8 mouse cellular contexts compared by ENCODE assay signal in the genomic region with DNA sequence AGATGAGACGGTGACA. TPM values are rescaled to one million over a fixed set of nuclear protein-coding genes. Genes with fewer than 3 reads are reported as not detected.
DNase-seq lines count a peak whose midpoint lies in the region; ATAC-seq and TF ChIP-seq lines count a peak whose summit lies in the region.

Gene Dact3, plus strand, starts transcription at position 8 of the 16 bp plus-strand sequence.

- no peak for TF ChIP-seq EP300 in CH12.LX (IDR thresholded peaks at IDR 0.05; ENCODE audit: low read length)

- H3K4me1 ChIP-seq in CH12.LX (ENCODE audit: control insufficient read depth in 1 of 2, insufficient read depth in 2 of 2), result peaks cover 6 to 34% of the 10 kb centered on the region in 2 experiments
- peaks cover 9 to 24% of the 10 kb centered on the region in 2 experiments for H3K4me1 ChIP-seq in heart, embryonic 14.5 days (ENCODE audit: control insufficient read depth in 2 of 2, insufficient read depth in 2 of 2, low read length in 2 of 2)
- H3K4me1 ChIP-seq in small intestine, adult 2 months (ENCODE audit: control insufficient read depth, insufficient read depth, insufficient read length, low read length), result peaks cover 3% of the 10 kb centered on the region

- in situ Hi-C loops in CH12.LX (cut with MboI; ENCODE audit: low pct_ligation_motif_present, low pct_unique_long_range_greater_than_20kb, low sequenced_read_pairs), result no loop called here

- TF ChIP-seq POLR2A in CH12.LX (IDR thresholded peaks at IDR 0.05; ENCODE audit: low read depth, low read length), result no peak
- no peak for TF ChIP-seq POLR2A in small intestine, adult 2 months (IDR thresholded peaks at IDR 0.05; ENCODE audit: low read depth, low read length)

- no peak for TF ChIP-seq RAD21 in CH12.LX (IDR thresholded peaks at IDR 0.05; ENCODE audit: low read depth, low read length)

- no peak for ATAC-seq in heart, embryonic 14.5 days (ENCODE audit: insufficient number of reproducible peaks, insufficient read depth, low FRiP score, low read depth)
- ATAC-seq in frontal cortex, adult (ENCODE audit: low TSS enrichment), result no peak

- H3K4me3 ChIP-seq in CH12.LX (replicated peaks in 1 of 3; ENCODE audit: low read depth in 2 of 3, low read length in 2 of 3, poor library complexity in 1 of 3), result peak within 1 kb of the TSS; percentile 55 to 72 (median 70)
- peak within 1 kb of the TSS; percentile 86 for H3K4me3 ChIP-seq in heart, embryonic 14.5 days (ENCODE audit: control insufficient read depth in 1 of 2, insufficient read depth in 1 of 2, low read depth in 1 of 2, low read length in 2 of 2)
- H3K4me3 ChIP-seq in small intestine, adult 2 months (ENCODE audit: low read depth, low read length), result peak within 1 kb of the TSS; percentile 73

- dilution Hi-C loops in CH12.LX (cut with MboI; ENCODE audit: extremely low pct_ligation_motif_present, extremely low pct_unique_long_range_greater_than_20kb, low sequenced_read_pairs), result no loop called here

- H3K79me2 ChIP-seq in CH12.LX (replicated peaks; ENCODE audit: control insufficient read depth, extremely low read depth, insufficient read depth, poor library complexity, severe bottlenecking), result no peaks in the 10 kb centered on the region

- WGBS in heart, embryonic 14.5 days, result 0% methylated on average over 1 of the region's 1 CpGs
- 0% methylated on average over 1 of the region's 1 CpGs for WGBS in small intestine, adult 2 months

- no peaks in the 10 kb centered on the region for H3K9me3 ChIP-seq in CH12.LX (replicated peaks; ENCODE audit: low read length)
- no peaks in the 10 kb centered on the region for H3K9me3 ChIP-seq in heart, embryonic 14.5 days (ENCODE audit: control insufficient read depth, low read length)

- no peak for DNase-seq in frontal cortex, adult 2 months (ENCODE audit: extremely low spot score in 1 of 2, low spot score in 1 of 2)
- DNase-seq in frontal cortex, postnatal 36 days (ENCODE audit: low spot score in 2 of 2), result no peak
- DNase-seq in CH12.LX (ENCODE audit: extremely low read depth), result no peak
- DNase-seq in left cerebral cortex, postnatal 36 days (ENCODE audit: low spot score in 2 of 2), result no peak
- DNase-seq in retina, postnatal 1 day, result no peak

- H3K36me3 ChIP-seq in CH12.LX (replicated peaks in 1 of 2; ENCODE audit: control insufficient read depth in 1 of 2, insufficient read depth in 1 of 2, low read length in 1 of 2), result peaks cover 12 to 42% of the 10 kb centered on the region in 2 experiments
- H3K36me3 ChIP-seq in heart, embryonic 14.5 days (ENCODE audit: control insufficient read depth, insufficient read depth, low read length), result peaks cover 28% of the 10 kb centered on the region
- peaks cover 5% of the 10 kb centered on the region; the same call in 1 of the 2 replicates for H3K36me3 ChIP-seq in small intestine, adult 2 months (ENCODE audit: control insufficient read depth, insufficient read depth, low read length)

- no peaks in the 10 kb centered on the region for H3K27me3 ChIP-seq in CH12.LX (replicated peaks)
- no peaks in the 10 kb centered on the region for H3K27me3 ChIP-seq in heart, embryonic 14.5 days (ENCODE audit: control insufficient read depth, insufficient read depth, low read length)
- 0 out of 2 replicates have a peak, but pooled peaks cover 3% of the 10 kb centered on the region for H3K27me3 ChIP-seq in small intestine, adult 2 months (ENCODE audit: control insufficient read depth, insufficient read depth, low read length)

- intact Hi-C loops in left cerebral cortex, postnatal 36 days (cut with DNase I), result loop anchor here (2.0 kb wide), 1 partner anchor 16 kb away; the partner anchor contains the start of gene Gng8

- H3K27ac ChIP-seq in CH12.LX (ENCODE audit: insufficient read depth, low read depth), result peak within 1 kb of the TSS; percentile 43; the same call in 1 of the 2 replicates
- peak within 1 kb of the TSS; percentile 91 to 92 for H3K27ac ChIP-seq in heart, embryonic 14.5 days (replicated peaks in 1 of 2; ENCODE audit: control insufficient read depth in 1 of 2, insufficient read depth in 1 of 2, low read depth in 2 of 2, low read length in 2 of 2)
- H3K27ac ChIP-seq in small intestine, adult 2 months (ENCODE audit: insufficient read depth, low read depth, low read length), result peak within 1 kb of the TSS; percentile 65

- no peak for TF ChIP-seq CTCF in CH12.LX (conservative IDR thresholded peaks at IDR 0.05 in 1 of 2, IDR thresholded peaks at IDR 0.05 in 1 of 2; ENCODE audit: low read depth in 2 of 2, low read length in 2 of 2)
- no peak for TF ChIP-seq CTCF in small intestine, adult 2 months (IDR thresholded peaks at IDR 0.05; ENCODE audit: extremely low read depth, insufficient read length, insufficient replicate concordance, low read depth, low read length)

- peak within 1 kb of the TSS; percentile 83 for H3K4me2 ChIP-seq in CH12.LX (ENCODE audit: insufficient read depth, low read depth, poor library complexity, severe bottlenecking)
- H3K4me2 ChIP-seq in heart, embryonic 14.5 days (ENCODE audit: low read length), result peak within 1 kb of the TSS; percentile 84

- peak within 1 kb of the TSS; percentile 81 for H3K9ac ChIP-seq in CH12.LX (ENCODE audit: insufficient read depth, low read depth)
- peak within 1 kb of the TSS; percentile 97 for H3K9ac ChIP-seq in heart, embryonic 14.5 days (ENCODE audit: low read length)

TF ChIP-seq in CH12.LX, 34 proteins besides CTCF, POLR2A, EP300 and RAD21:
- TF ChIP-seq JUND (conservative IDR thresholded peaks at IDR 0.05; ENCODE audit: low read depth, low read length) (no peak), HCFC1 (IDR thresholded peaks at IDR 0.05; ENCODE audit: low read depth, low read length) (no peak), ETS1 (conservative IDR thresholded peaks at IDR 0.05; ENCODE audit: low read depth, low read length) (no peak), MYC (IDR thresholded peaks at IDR 0.05; ENCODE audit: low read depth, low read length) (no peak), KAT2A (IDR thresholded peaks at IDR 0.05; ENCODE audit: insufficient replicate concordance, low read length) (no peak), BHLHE40 (IDR thresholded peaks at IDR 0.05; ENCODE audit: low read depth, low read length) (no peak), RCOR1 (conservative IDR thresholded peaks at IDR 0.05; ENCODE audit: low read depth, low read length) (no peak), IRF4 (IDR thresholded peaks at IDR 0.05; ENCODE audit: low read depth, low read length) (no peak), TBP (conservative IDR thresholded peaks at IDR 0.05; ENCODE audit: low read depth, low read length) (no peak), ELF1 (IDR thresholded peaks at IDR 0.05; ENCODE audit: low read depth, low read length) (no peak), MEF2A (IDR thresholded peaks at IDR 0.05; ENCODE audit: borderline replicate concordance, low read depth, low read length) (no peak), CHD1 (IDR thresholded peaks at IDR 0.05; ENCODE audit: low read depth, low read length) (no peak), E2F4 (IDR thresholded peaks at IDR 0.05; ENCODE audit: insufficient replicate concordance, low read depth, low read length) (no peak), MAZ (IDR thresholded peaks at IDR 0.05; ENCODE audit: low read depth, low read length) (no peak), PAX5 (IDR thresholded peaks at IDR 0.05; ENCODE audit: low read length) (no peak), CHD2 (IDR thresholded peaks at IDR 0.05; ENCODE audit: low read length) (no peak), POLR2AphosphoS2 (IDR thresholded peaks at IDR 0.05; ENCODE audit: low read depth, low read length) (no peak), MAX (IDR thresholded peaks at IDR 0.05; ENCODE audit: low read length) (no peak), SMC3 (IDR thresholded peaks at IDR 0.05; ENCODE audit: low read depth, low read length) (no peak), TCF12 (IDR thresholded peaks at IDR 0.05; ENCODE audit: low read depth, low read length) (no peak)
TF ChIP-seq in CH12.LX: peak in this region for 0.

RNA-seq across cellular contexts. Expression of gene Dact3, which starts in this region (rescaled TPM):
- polyA plus RNA-seq in frontal cortex, adult 2 months (2012; rRNA removed), result 151 and 154 TPM in 2 replicates
- 2.9 and 3.5 TPM in 2 replicates for total RNA-seq in CH12.LX (2012; rRNA removed)
- 4.0 and 5.1 TPM in 2 replicates for total RNA-seq in CH12.LX (2014; rRNA removed)
- polyA plus RNA-seq in CH12.LX (2012; ENCODE audit: insufficient read length, low read depth), result 9.2 and 12.0 TPM in 2 replicates
- 13.2 and 13.8 TPM in 2 replicates for polyA plus RNA-seq in heart, embryonic 14.5 days (2014; fragmentation: Nextera tagmentation; extraction: Ambion mirVana)
- 100 to 1,000 TPM; 179 to 210 TPM for total RNA-seq in left cerebral cortex, postnatal 36 days (2021)
- 21.6 and 24.2 TPM in 2 replicates for polyA plus RNA-seq in small intestine, adult 2 months (2012; rRNA removed)

Comparison
In these comparisons a context has a peak if more than half of its experiments do, and no peak if none do; other contexts are left out.
1. RNA of gene Dact3 (total RNA-seq): 179 to 210 TPM in left cerebral cortex, postnatal 36 days; 2.9 to 5.1 TPM in CH12.LX; every median in the first group is over 10 times any median in the second.
2. Peak in every context shown above with its lines, with median percentiles within 50 percentile points of each other: H3K27ac ChIP-seq and H3K4me3 ChIP-seq.